Mouse (Mus musculus): ENCODE data around the gene Prg4. TPM values are rescaled to one million over a fixed set of nuclear protein-coding genes. Genes with fewer than 3 reads are reported as not detected.
A peak's percentile ranks its signal among the peaks of the same experiment; 100 is the strongest.

The Prg4 gene
- total RNA-seq (2014; fragmentation: Nextera tagmentation) (not detected in 2 replicates), total RNA-seq (2017) (0.11 and 0.12 TPM in 2 replicates), polyA plus RNA-seq (2012) (not detected in 2 replicates)

DNA sequence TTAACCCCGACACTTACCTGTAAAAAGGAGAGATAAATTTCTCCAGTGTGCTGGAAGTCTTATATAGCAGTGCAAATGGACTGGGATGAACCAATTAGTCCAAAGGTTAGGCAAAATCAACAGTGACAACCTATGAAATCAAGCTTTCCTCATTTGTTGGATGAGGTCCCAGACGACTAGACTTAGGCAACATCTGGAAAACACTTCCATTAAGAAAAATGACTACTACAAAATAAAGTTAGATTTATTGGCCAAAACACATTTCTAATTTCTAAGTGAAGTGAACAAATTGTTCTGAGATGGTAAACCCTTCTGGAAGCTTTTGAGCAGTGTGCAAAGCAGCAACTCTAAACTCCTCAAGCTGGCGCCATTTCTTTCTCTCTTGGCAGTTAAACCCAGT is at the start of gene Prg4:
Prg4 (minus strand) TSS at position 34 of the 400 bp plus-strand sequence.
- no peaks in the 10 kb centered on the region for H3K9me3 ChIP-seq (replicated peaks)
- no peaks in the 10 kb centered on the region for H3K36me3 ChIP-seq (replicated peaks)
- peaks cover 8% of the 10 kb centered on the region for H3K27me3 ChIP-seq (ENCODE audit: insufficient read depth, low read length)
- H3K4me3 ChIP-seq (ENCODE audit: low read depth, low read length), result no peak within 1 kb of the TSS
- ATAC-seq (ENCODE audit: extremely low read depth, insufficient number of reproducible peaks, low FRiP score, poor library complexity, severe bottlenecking) (no peak), DNase-seq (ENCODE audit: low spot score) (no peak)
- no peak for TF ChIP-seq POLR2AphosphoS5 (IDR thresholded peaks at IDR 0.05; ENCODE audit: insufficient replicate concordance, low read depth, low read length)
- no peak for TF ChIP-seq TAL1 (conservative IDR thresholded peaks at IDR 0.05; ENCODE audit: low read depth, low read length)
- no peak for TF ChIP-seq GATA1 (IDR thresholded peaks at IDR 0.05; ENCODE audit: borderline replicate concordance, low read length)
- TF ChIP-seq GATA2 (IDR thresholded peaks at IDR 0.05; ENCODE audit: borderline replicate concordance, low read depth, low read length), result no peak
- no peak for TF ChIP-seq CTCF (IDR thresholded peaks at IDR 0.05; ENCODE audit: low read depth, low read length)
- no peaks in the 10 kb centered on the region for H3K4me1 ChIP-seq (ENCODE audit: insufficient read depth, low read depth, low read length)

DNA sequence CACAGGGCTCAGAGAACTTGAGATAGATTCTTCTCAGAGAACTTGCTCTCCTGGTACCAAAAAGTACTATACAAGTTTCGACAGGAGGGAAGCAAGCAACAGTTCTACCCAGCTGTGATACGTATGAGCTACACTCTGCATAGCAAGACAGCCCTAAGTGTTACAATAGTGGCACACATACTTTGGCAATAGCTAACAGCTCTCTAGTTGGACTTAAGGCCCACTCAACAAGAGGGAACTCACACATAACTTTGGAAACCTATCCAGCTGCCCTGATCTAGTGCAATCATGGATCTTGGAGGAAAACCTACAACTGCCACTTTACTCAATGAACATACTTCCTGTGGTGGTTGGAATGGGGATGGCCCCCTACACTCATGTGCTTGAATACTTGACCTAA is 47.1 kb upstream of the Prg4 start:
- Histone ChIP-seq H3K4me1 (ENCODE audit: insufficient read depth, low read depth, low read length) (no peaks in the 10 kb centered on the region), H3K27me3 (ENCODE audit: insufficient read depth, low read length) (no peaks in the 10 kb centered on the region), H3K9me3 (replicated peaks) (no peaks in the 10 kb centered on the region), H3K4me3 (ENCODE audit: low read depth, low read length) (no peak overlapping the region), H3K36me3 (replicated peaks) (no peaks in the 10 kb centered on the region)
- ATAC-seq (ENCODE audit: extremely low read depth, insufficient number of reproducible peaks, low FRiP score, poor library complexity, severe bottlenecking), result no peak
- no peak for TF ChIP-seq GATA2 (IDR thresholded peaks at IDR 0.05; ENCODE audit: borderline replicate concordance, low read depth, low read length)
- TF ChIP-seq GATA1 (IDR thresholded peaks at IDR 0.05; ENCODE audit: borderline replicate concordance, low read length), result no peak
- TF ChIP-seq TAL1 (conservative IDR thresholded peaks at IDR 0.05; ENCODE audit: low read depth, low read length), result no peak
- no peak for TF ChIP-seq POLR2AphosphoS5 (IDR thresholded peaks at IDR 0.05; ENCODE audit: insufficient replicate concordance, low read depth, low read length)
- TF ChIP-seq CTCF (IDR thresholded peaks at IDR 0.05; ENCODE audit: low read depth, low read length), result no peak
- DNase-seq (ENCODE audit: low spot score), result no peak

DNA sequence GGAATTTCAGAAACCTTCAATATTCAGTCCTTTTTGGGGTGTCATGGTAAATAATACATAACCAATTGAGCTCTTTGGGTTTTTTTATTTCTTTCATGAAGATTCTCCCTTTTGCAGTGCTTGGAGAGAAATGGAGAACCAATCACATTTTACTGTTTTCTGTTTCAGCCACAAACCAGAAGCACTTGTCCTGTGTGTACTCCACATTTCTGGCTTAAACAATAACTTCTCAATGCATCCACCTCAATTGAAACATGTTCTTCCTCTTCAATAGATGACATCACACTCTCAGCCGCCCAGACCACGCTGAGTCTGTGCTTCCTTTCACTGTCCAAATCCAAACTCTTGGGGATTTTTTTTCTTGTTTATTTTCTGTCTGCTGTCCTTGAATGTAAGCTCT is 39.8 kb upstream of the Prg4 start:
- Histone ChIP-seq H3K36me3 (replicated peaks) (no peaks in the 10 kb centered on the region), H3K9me3 (replicated peaks) (no peaks in the 10 kb centered on the region), H3K4me1 (ENCODE audit: insufficient read depth, low read depth, low read length) (no peaks in the 10 kb centered on the region), H3K27me3 (ENCODE audit: insufficient read depth, low read length) (0 out of 2 replicates have a peak, but pooled peaks cover under 1% of the 10 kb centered on the region), H3K4me3 (ENCODE audit: low read depth, low read length) (no peak overlapping the region)
- no peak for TF ChIP-seq GATA2 (IDR thresholded peaks at IDR 0.05; ENCODE audit: borderline replicate concordance, low read depth, low read length)
- no peak for TF ChIP-seq CTCF (IDR thresholded peaks at IDR 0.05; ENCODE audit: low read depth, low read length)
- no peak for TF ChIP-seq TAL1 (conservative IDR thresholded peaks at IDR 0.05; ENCODE audit: low read depth, low read length)
- no peak for TF ChIP-seq GATA1 (IDR thresholded peaks at IDR 0.05; ENCODE audit: borderline replicate concordance, low read length)
- TF ChIP-seq POLR2AphosphoS5 (IDR thresholded peaks at IDR 0.05; ENCODE audit: insufficient replicate concordance, low read depth, low read length), result no peak
- ATAC-seq (ENCODE audit: extremely low read depth, insufficient number of reproducible peaks, low FRiP score, poor library complexity, severe bottlenecking), result no peak
- no peak for DNase-seq (ENCODE audit: low spot score)

DNA sequence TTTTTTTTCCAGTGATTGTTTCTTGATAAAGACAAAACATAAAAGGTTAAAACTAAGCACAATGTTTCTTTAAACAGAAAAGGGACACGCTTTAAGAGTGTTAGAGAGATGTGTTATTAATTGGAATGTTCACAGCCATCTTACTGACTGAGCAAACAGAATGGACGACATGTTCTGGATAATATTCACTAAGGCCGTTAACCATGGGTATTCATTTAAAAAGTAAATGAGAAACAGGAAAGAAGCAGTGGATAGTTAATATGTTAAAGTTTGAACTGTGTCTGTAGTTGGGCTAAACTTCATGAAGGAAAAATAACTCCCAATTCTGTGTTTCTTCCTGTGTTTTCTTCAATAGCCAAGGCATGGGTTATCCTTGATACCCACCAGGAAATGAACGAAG is 37.4 kb upstream of the Prg4 start:
- Histone ChIP-seq H3K36me3 (replicated peaks) (no peaks in the 10 kb centered on the region), H3K4me1 (ENCODE audit: insufficient read depth, low read depth, low read length) (no peaks in the 10 kb centered on the region), H3K27me3 (ENCODE audit: insufficient read depth, low read length) (0 out of 2 replicates have a peak, but pooled peaks cover 2% of the 10 kb centered on the region), H3K4me3 (ENCODE audit: low read depth, low read length) (no peak overlapping the region), H3K9me3 (replicated peaks) (peaks cover 1% of the 10 kb centered on the region)
- ATAC-seq (ENCODE audit: extremely low read depth, insufficient number of reproducible peaks, low FRiP score, poor library complexity, severe bottlenecking) (no peak), DNase-seq (ENCODE audit: low spot score) (no peak)
- TF ChIP-seq TAL1 (conservative IDR thresholded peaks at IDR 0.05; ENCODE audit: low read depth, low read length), result no peak
- no peak for TF ChIP-seq GATA1 (IDR thresholded peaks at IDR 0.05; ENCODE audit: borderline replicate concordance, low read length)
- TF ChIP-seq POLR2AphosphoS5 (IDR thresholded peaks at IDR 0.05; ENCODE audit: insufficient replicate concordance, low read depth, low read length), result no peak
- no peak for TF ChIP-seq GATA2 (IDR thresholded peaks at IDR 0.05; ENCODE audit: borderline replicate concordance, low read depth, low read length)
- no peak for TF ChIP-seq CTCF (IDR thresholded peaks at IDR 0.05; ENCODE audit: low read depth, low read length)

DNA sequence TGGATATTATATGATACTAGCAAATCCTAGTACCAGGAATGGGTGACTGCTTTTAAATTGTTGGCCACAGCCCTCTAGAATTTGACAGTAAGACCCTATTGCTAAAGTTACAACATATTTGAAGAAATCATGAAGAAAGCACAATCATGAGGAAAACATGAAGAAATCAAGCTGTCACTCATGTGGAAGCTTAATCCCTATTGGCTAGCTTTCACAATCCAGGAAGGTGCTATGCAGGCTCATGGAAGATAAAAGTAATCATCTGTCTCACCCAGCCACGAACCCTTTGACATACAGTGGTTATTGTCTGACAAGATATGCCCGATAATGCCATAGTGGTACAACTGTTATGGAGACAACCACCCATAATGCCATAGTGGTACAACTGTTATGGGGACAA is 32.2 kb upstream of the Prg4 start:
- no peak for TF ChIP-seq TAL1 (conservative IDR thresholded peaks at IDR 0.05; ENCODE audit: low read depth, low read length)
- no peak for TF ChIP-seq CTCF (IDR thresholded peaks at IDR 0.05; ENCODE audit: low read depth, low read length)
- TF ChIP-seq GATA1 (IDR thresholded peaks at IDR 0.05; ENCODE audit: borderline replicate concordance, low read length), result no peak
- no peak for TF ChIP-seq POLR2AphosphoS5 (IDR thresholded peaks at IDR 0.05; ENCODE audit: insufficient replicate concordance, low read depth, low read length)
- no peak for TF ChIP-seq GATA2 (IDR thresholded peaks at IDR 0.05; ENCODE audit: borderline replicate concordance, low read depth, low read length)
- Histone ChIP-seq H3K36me3 (replicated peaks) (no peaks in the 10 kb centered on the region), H3K4me3 (ENCODE audit: low read depth, low read length) (no peak overlapping the region), H3K9me3 (replicated peaks) (peaks cover 3% of the 10 kb centered on the region), H3K27me3 (ENCODE audit: insufficient read depth, low read length) (0 out of 2 replicates have a peak, but pooled peaks cover 2% of the 10 kb centered on the region), H3K4me1 (ENCODE audit: insufficient read depth, low read depth, low read length) (peaks cover 14% of the 10 kb centered on the region)
- DNase-seq (ENCODE audit: low spot score) (no peak), ATAC-seq (ENCODE audit: extremely low read depth, insufficient number of reproducible peaks, low FRiP score, poor library complexity, severe bottlenecking) (no peak)

DNA sequence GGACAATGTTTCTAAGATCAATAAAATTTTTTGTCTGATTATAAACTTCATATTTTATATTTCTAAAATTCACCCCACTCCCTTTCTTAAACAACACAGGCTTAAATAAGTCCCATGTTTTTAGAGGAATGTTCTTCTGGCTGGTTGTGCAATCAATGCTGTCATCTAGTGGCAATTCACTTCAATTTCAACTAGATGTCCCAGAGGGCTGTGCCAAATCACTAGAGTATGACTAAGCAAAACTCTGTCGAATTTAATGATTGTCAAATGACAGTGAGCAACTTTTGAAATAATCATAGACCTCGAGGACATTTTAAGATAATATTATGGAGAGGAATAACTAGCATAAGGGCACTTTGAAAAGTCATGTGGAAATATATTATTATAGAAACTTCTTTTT is 31.7 kb upstream of the Prg4 start:
- DNase-seq (ENCODE audit: low spot score) (no peak), ATAC-seq (ENCODE audit: extremely low read depth, insufficient number of reproducible peaks, low FRiP score, poor library complexity, severe bottlenecking) (peak; percentile 55; the same call in 1 of the 2 replicates)
- 0 out of 2 replicates have a peak, but pooled peaks cover 2% of the 10 kb centered on the region for H3K27me3 ChIP-seq (ENCODE audit: insufficient read depth, low read length)
- H3K36me3 ChIP-seq (replicated peaks), result no peaks in the 10 kb centered on the region
- H3K9me3 ChIP-seq (replicated peaks), result peaks cover 3% of the 10 kb centered on the region
- TF ChIP-seq TAL1 (conservative IDR thresholded peaks at IDR 0.05; ENCODE audit: low read depth, low read length) (no peak), CTCF (IDR thresholded peaks at IDR 0.05; ENCODE audit: low read depth, low read length) (no peak), GATA2 (IDR thresholded peaks at IDR 0.05; ENCODE audit: borderline replicate concordance, low read depth, low read length) (no peak), POLR2AphosphoS5 (IDR thresholded peaks at IDR 0.05; ENCODE audit: insufficient replicate concordance, low read depth, low read length) (no peak), GATA1 (IDR thresholded peaks at IDR 0.05; ENCODE audit: borderline replicate concordance, low read length) (no peak)
- H3K4me3 ChIP-seq (ENCODE audit: low read depth, low read length), result no peak overlapping the region
- H3K4me1 ChIP-seq (ENCODE audit: insufficient read depth, low read depth, low read length), result peaks cover 14% of the 10 kb centered on the region

Data from G1E (cell line).